14 mouse cellular contexts compared by ENCODE assay signal in genomic region chr8:107475613-107476012, GRCm38 (mm10).
"Had no signal": no experiment of that assay in that cellular context is flagged by ENCODE, and none has a peak within 500 bp of the region (broad histone marks: within the 10 kb centered on the region; RNA-seq: fewer than 3 reads in every experiment).

No protein-coding gene starts in this region.

- H3K27me3 ChIP-seq: kidney, embryonic 15.5 days; limb, embryonic 12.5 days; midbrain, embryonic 13.5 days; neural tube, embryonic 15.5 days had no signal

- H3K4me3 ChIP-seq: kidney, embryonic 15.5 days; limb, embryonic 12.5 days; midbrain, embryonic 13.5 days; myocyte; neural tube, embryonic 15.5 days had no signal

- H3K27ac ChIP-seq: kidney, embryonic 15.5 days; limb, embryonic 12.5 days; liver, embryonic 14.5 days; midbrain, embryonic 13.5 days; neural tube, embryonic 15.5 days had no signal

- DNase-seq: kidney, adult 2 months; kidney, postnatal 14 days; liver; lung, adult 2 months; right cerebral cortex, postnatal 4 days; spleen, adult 18-20 months; thymus, postnatal 4 days had no signal

- H3K9me3 ChIP-seq: kidney, embryonic 15.5 days; limb, embryonic 12.5 days; midbrain, embryonic 13.5 days; neural tube, embryonic 15.5 days had no signal

- H3K4me1 ChIP-seq: kidney, embryonic 15.5 days; midbrain, embryonic 13.5 days; neural tube, embryonic 15.5 days had no signal

- H3K4me2 ChIP-seq: kidney, embryonic 15.5 days; limb, embryonic 12.5 days; midbrain, embryonic 13.5 days; neural tube, embryonic 15.5 days had no signal

- H3K9ac ChIP-seq: kidney, embryonic 15.5 days; limb, embryonic 12.5 days; liver, embryonic 14.5 days; midbrain, embryonic 13.5 days; neural tube, embryonic 15.5 days had no signal

- ATAC-seq: intestine, embryonic 16.5 days; midbrain, embryonic 13.5 days had no signal
